ENCODE assay signal across 8 mouse cellular contexts in the genomic region with DNA sequence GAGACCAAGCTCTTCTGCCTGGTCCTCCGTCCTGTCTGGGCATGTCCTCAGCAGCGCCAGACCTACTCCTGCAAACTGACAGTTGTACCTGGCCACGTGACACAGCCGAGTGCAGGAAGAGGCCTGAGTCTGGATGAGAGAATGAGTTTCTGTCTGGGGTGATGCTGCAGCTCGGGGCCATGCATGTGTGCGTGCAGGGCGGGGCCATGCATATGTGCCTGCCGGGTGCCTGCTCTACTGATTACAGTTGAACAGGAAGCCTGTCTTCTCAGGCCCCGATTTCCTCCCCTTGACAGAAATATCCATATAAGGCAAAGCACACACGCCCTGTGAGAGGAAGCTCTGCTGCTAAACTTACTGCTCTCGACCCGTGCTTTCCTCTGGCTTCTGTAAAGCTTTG. TPM values are rescaled to one million over a fixed set of nuclear protein-coding genes. Genes with fewer than 3 reads are reported as not detected.
DNase-seq lines count a peak whose midpoint lies in the region; ATAC-seq and TF ChIP-seq lines count a peak whose summit lies in the region.

No protein-coding gene starts in this region.

- peak overlapping the region; percentile 30 for H3K4me3 ChIP-seq in embryonic facial prominence, embryonic 10.5 days
- no peak overlapping the region for H3K4me3 ChIP-seq in hindbrain, embryonic 14.5 days (replicated peaks; ENCODE audit: low read length)
- H3K4me3 ChIP-seq in liver, embryonic 11.5 days (ENCODE audit: low read depth, low read length) = peak overlapping the region; percentile 11; the same call in 1 of the 2 replicates
- H3K4me3 ChIP-seq in myocyte = no peak overlapping the region

- DNase-seq in MEL-GATA-1-ER (ENCODE audit: extremely low read depth, low read depth) = peak; percentile 89
- DNase-seq in embryonic facial prominence, embryonic 10.5 days (ENCODE audit: low spot score) = peak; percentile 73
- no peak for DNase-seq in hindbrain, embryonic 14.5 days (ENCODE audit: low spot score)
- peak; percentile 80 for DNase-seq in liver, embryonic 11.5 days (ENCODE audit: low spot score)
- DNase-seq in thymus, postnatal 4 days = peak; percentile 83
- DNase-seq in urinary bladder, postnatal 25 days (ENCODE audit: low spot score) = no peak
- DNase-seq in left cerebral cortex, postnatal 4 days = no peak

- peaks cover 17% of the 10 kb centered on the region for H3K4me1 ChIP-seq in embryonic facial prominence, embryonic 10.5 days
- 0 out of 2 replicates have a peak, but pooled peaks cover 2% of the 10 kb centered on the region for H3K4me1 ChIP-seq in hindbrain, embryonic 14.5 days (replicated peaks; ENCODE audit: control insufficient read depth, insufficient read depth, low read length)
- H3K4me1 ChIP-seq in liver, embryonic 11.5 days (replicated peaks; ENCODE audit: control insufficient read depth, insufficient read depth, low read length) = peaks cover 23% of the 10 kb centered on the region

- no peak overlapping the region for H3K4me2 ChIP-seq in hindbrain, embryonic 14.5 days (replicated peaks)
- peak overlapping the region; percentile 58 for H3K4me2 ChIP-seq in liver, embryonic 11.5 days
- H3K4me2 ChIP-seq in myocyte (ENCODE audit: low read depth) = no peak overlapping the region

- no peak overlapping the region for H3ac ChIP-seq in myocyte (ENCODE audit: control insufficient read depth, insufficient read length)

- no peak for TF ChIP-seq POLR2A in myocyte (IDR thresholded peaks at IDR 0.05; ENCODE audit: insufficient read length, low read depth)

- no peaks in the 10 kb centered on the region for H3K36me3 ChIP-seq in embryonic facial prominence, embryonic 10.5 days (replicated peaks)
- no peaks in the 10 kb centered on the region for H3K36me3 ChIP-seq in hindbrain, embryonic 14.5 days (replicated peaks; ENCODE audit: control insufficient read depth, insufficient read depth)
- H3K36me3 ChIP-seq in liver, embryonic 11.5 days (ENCODE audit: control insufficient read depth, insufficient read depth, low read length) = peaks cover 4% of the 10 kb centered on the region; the same call in 1 of the 2 replicates
- H3K36me3 ChIP-seq in myocyte (ENCODE audit: control insufficient read depth, insufficient read depth) = no peaks in the 10 kb centered on the region

- no peaks in the 10 kb centered on the region for H3K9me3 ChIP-seq in embryonic facial prominence, embryonic 10.5 days
- no peaks in the 10 kb centered on the region for H3K9me3 ChIP-seq in hindbrain, embryonic 14.5 days (ENCODE audit: control insufficient read depth, low read length)
- no peaks in the 10 kb centered on the region for H3K9me3 ChIP-seq in liver, embryonic 11.5 days (ENCODE audit: control insufficient read depth, low read length)

- no peaks in the 10 kb centered on the region for H3K79me2 ChIP-seq in myocyte (ENCODE audit: control insufficient read depth, insufficient read depth)

- no peak for ATAC-seq in hindbrain, embryonic 14.5 days (ENCODE audit: low FRiP score)
- peak; percentile 98 for ATAC-seq in liver, embryonic 11.5 days (replicated peaks; ENCODE audit: low FRiP score)

- WGBS in embryonic facial prominence, embryonic 10.5 days = 39% methylated on average over 12 of the region's 12 CpGs
- WGBS in hindbrain, embryonic 14.5 days = 67% methylated on average over 12 of the region's 12 CpGs
- 4% methylated on average over 12 of the region's 12 CpGs for WGBS in liver, embryonic 11.5 days

- H3K27me3 ChIP-seq in embryonic facial prominence, embryonic 10.5 days (replicated peaks; ENCODE audit: low read depth, poor library complexity, severe bottlenecking) = no peaks in the 10 kb centered on the region
- no peaks in the 10 kb centered on the region for H3K27me3 ChIP-seq in hindbrain, embryonic 14.5 days (ENCODE audit: control insufficient read depth, insufficient read depth, low read length)
- no peaks in the 10 kb centered on the region for H3K27me3 ChIP-seq in liver, embryonic 11.5 days (replicated peaks; ENCODE audit: control insufficient read depth, insufficient read depth, low read length)
- no peaks in the 10 kb centered on the region for H3K27me3 ChIP-seq in myocyte (ENCODE audit: control insufficient read depth, insufficient read depth, insufficient read length)

- intact Hi-C loops in left cerebral cortex, postnatal 4 days (cut with DNase I) = no loop called here

- peak overlapping the region; percentile 79 for H3K27ac ChIP-seq in embryonic facial prominence, embryonic 10.5 days (replicated peaks)
- H3K27ac ChIP-seq in hindbrain, embryonic 14.5 days = peak overlapping the region; percentile 59
- peak overlapping the region; percentile 79 for H3K27ac ChIP-seq in liver, embryonic 11.5 days (ENCODE audit: low read depth, low read length)

- H3K9ac ChIP-seq in hindbrain, embryonic 14.5 days = no peak overlapping the region
- no peak overlapping the region for H3K9ac ChIP-seq in liver, embryonic 11.5 days (ENCODE audit: low read depth, low read length)

TF ChIP-seq in myocyte, 11 proteins besides CTCF, POLR2A, EP300 and RAD21:
- TF ChIP-seq MAX (IDR thresholded peaks at IDR 0.05; ENCODE audit: low read depth) (no peak), TCF3 (IDR thresholded peaks at IDR 0.05; ENCODE audit: insufficient read length, low read depth) (no peak), REST (IDR thresholded peaks at IDR 0.05; ENCODE audit: insufficient read depth, insufficient read length) (no peak), MYOD1 (IDR thresholded peaks at IDR 0.05; ENCODE audit: control insufficient read depth in 1 of 3, insufficient read length in 2 of 3, low read depth in 2 of 3) (no peak), SRF (IDR thresholded peaks at IDR 0.05; ENCODE audit: control insufficient read depth, insufficient read length, low read depth) (peak; percentile 78)

RNA-seq across cellular contexts. Expression of gene Pde6h, which starts 7.0 kb away (rescaled TPM):
- not detected in 2 replicates for polyA plus RNA-seq in embryonic facial prominence, embryonic 10.5 days (2016; fragmentation: Nextera tagmentation; extraction: Ambion mirVana)
- polyA plus RNA-seq in hindbrain, embryonic 14.5 days (2014; fragmentation: Nextera tagmentation; extraction: Ambion mirVana) = 0.03 and 0.48 TPM in 2 replicates
- not detected in 2 replicates for polyA plus RNA-seq in liver, embryonic 11.5 days (2014; fragmentation: Nextera tagmentation; extraction: Ambion mirVana)
- 0.12 TPM for polyA plus RNA-seq in myocyte (2012; fragmentation: generic; extraction: Trizol)
- total RNA-seq in left cerebral cortex, postnatal 4 days (2021) = 1 to 10 TPM in 1 of 2 experiments, under 1 TPM in 1; 0.50 to 1.0 TPM

RNA-seq across cellular contexts. Expression of gene Erp27, which starts 8.7 kb away (rescaled TPM):
- 0.29 TPM in 1 of 2 replicates, not detected in the other for polyA plus RNA-seq in embryonic facial prominence, embryonic 10.5 days (2016; fragmentation: Nextera tagmentation; extraction: Ambion mirVana)
- not detected in 2 replicates for polyA plus RNA-seq in hindbrain, embryonic 14.5 days (2014; fragmentation: Nextera tagmentation; extraction: Ambion mirVana)
- 0.22 and 0.34 TPM in 2 replicates for polyA plus RNA-seq in liver, embryonic 11.5 days (2014; fragmentation: Nextera tagmentation; extraction: Ambion mirVana)
- 0.05 TPM for polyA plus RNA-seq in myocyte (2012; fragmentation: generic; extraction: Trizol)
- under 1 TPM; 0.56 to 0.64 TPM for total RNA-seq in left cerebral cortex, postnatal 4 days (2021)

RNA-seq across cellular contexts. Expression of gene Arhgdib, which starts 11.0 kb away (rescaled TPM):
- polyA plus RNA-seq in embryonic facial prominence, embryonic 10.5 days (2016; fragmentation: Nextera tagmentation; extraction: Ambion mirVana) = 32.1 and 39.3 TPM in 2 replicates
- 14.7 and 17.9 TPM in 2 replicates for polyA plus RNA-seq in hindbrain, embryonic 14.5 days (2014; fragmentation: Nextera tagmentation; extraction: Ambion mirVana)
- 181 and 183 TPM in 2 replicates for polyA plus RNA-seq in liver, embryonic 11.5 days (2014; fragmentation: Nextera tagmentation; extraction: Ambion mirVana)
- polyA plus RNA-seq in myocyte (2012; fragmentation: generic; extraction: Trizol) = 90.2 TPM
- 10 to 100 TPM; 24.4 to 28.9 TPM for total RNA-seq in left cerebral cortex, postnatal 4 days (2021)

RNA-seq across cellular contexts. Expression of gene Mgp, which starts 55.1 kb away (rescaled TPM):
- polyA plus RNA-seq in embryonic facial prominence, embryonic 10.5 days (2016; fragmentation: Nextera tagmentation; extraction: Ambion mirVana) = 3.5 and 4.2 TPM in 2 replicates
- polyA plus RNA-seq in hindbrain, embryonic 14.5 days (2014; fragmentation: Nextera tagmentation; extraction: Ambion mirVana) = 9.2 and 11.7 TPM in 2 replicates
- polyA plus RNA-seq in liver, embryonic 11.5 days (2014; fragmentation: Nextera tagmentation; extraction: Ambion mirVana) = 7.7 and 8.2 TPM in 2 replicates
- polyA plus RNA-seq in myocyte (2012; fragmentation: generic; extraction: Trizol) = 132 TPM
- total RNA-seq in left cerebral cortex, postnatal 4 days (2021) = 10 to 100 TPM; 16.3 to 19.2 TPM

Comparison
In these comparisons a context has a peak if more than half of its experiments do, and no peak if none do; other contexts are left out.
1. DNase-seq: peak in MEL-GATA-1-ER (single experiment), embryonic facial prominence, embryonic 10.5 days (single experiment), liver, embryonic 11.5 days (single experiment) and thymus, postnatal 4 days (single experiment); none in hindbrain, embryonic 14.5 days (single experiment), urinary bladder, postnatal 25 days (single experiment) and left cerebral cortex, postnatal 4 days (single experiment).
2. H3K4me3 ChIP-seq: peak in embryonic facial prominence, embryonic 10.5 days (single experiment) and liver, embryonic 11.5 days (single experiment); none in hindbrain, embryonic 14.5 days (single experiment) and myocyte (single experiment).
3. Peak in every context shown above with its lines, with median percentiles within 50 percentile points of each other: H3K27ac ChIP-seq.